Mouse (Mus musculus): ENCODE data around the gene Tbx1.

Tbx1 gene

GRCm38 (mm10) chr16:18622019-18622418 is 31.5 kb upstream of the Tbx1 start, which contains the start of gene Gp1bb:
Gene Gp1bb (minus strand): TSS chr16:18622403.
- DNase-seq, result no peak

DNA sequence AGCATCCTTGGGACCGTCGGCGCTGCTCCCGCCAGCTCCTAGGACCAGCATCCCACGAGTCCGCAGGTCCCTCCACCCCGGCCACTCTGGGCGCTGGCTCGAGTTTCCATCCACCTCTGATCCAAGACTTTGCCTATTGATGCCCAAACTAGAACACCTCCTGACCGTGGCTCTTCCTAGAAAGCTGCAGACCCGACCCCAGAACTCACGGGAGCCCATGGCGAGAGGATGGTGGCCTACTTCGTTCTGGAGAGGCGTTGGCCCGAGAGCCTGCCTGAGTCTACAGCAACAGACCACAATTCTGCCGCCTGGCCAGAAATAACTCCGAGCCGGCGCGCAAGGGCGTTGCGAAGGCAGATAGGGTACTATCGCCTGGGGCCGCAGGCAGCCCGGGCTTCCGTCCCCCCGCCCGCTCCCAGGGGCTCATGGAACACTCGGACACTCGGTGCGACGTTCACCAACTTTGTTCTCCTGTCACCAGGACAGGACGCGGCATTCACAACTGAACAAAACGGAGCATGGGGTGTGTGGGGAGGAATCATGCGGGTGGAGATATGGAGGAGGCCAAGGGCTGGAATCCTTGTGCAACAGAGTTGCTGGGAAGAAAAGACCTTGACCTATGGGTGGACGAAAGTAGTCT is 31.0 kb upstream of the Tbx1 start:
- no peak for DNase-seq

DNA sequence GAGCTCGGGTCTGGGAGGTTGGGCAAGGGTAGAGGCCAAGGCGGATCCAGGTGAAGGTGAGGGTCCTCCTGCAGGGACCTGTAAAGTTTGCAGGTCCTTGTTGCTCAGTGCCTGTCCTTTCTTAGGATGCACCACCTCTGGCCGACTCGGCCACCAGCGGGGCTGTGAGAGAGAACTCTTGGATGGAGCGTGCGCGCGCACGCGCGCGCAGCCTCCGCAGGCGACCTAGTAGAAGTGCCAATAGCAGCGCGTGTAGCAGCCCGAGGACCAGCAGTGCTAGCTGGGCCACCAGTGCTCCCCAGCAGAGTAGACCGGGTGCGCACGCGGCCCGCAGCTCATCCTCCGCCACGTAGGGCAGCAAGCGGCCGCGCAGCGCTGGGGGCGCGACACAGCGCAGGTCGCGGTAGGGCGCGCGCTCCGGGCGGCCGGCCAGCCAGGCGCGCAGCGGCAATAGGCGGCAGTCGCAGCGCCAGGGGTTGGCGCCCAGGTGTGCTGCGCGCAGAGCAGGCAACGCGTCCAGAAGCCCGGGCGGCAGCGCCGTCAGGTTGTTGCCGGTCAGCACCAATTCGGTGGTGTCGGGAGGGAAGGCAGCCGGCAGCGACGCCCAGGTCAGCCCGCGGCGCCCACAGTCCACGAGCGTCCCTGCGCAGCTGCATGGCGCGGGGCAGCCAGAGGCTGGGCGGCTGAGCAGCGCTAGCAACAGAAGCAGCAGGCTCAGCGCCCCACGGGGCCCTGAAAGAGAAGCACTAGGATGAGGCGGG is 30.3 kb upstream of the Tbx1 start:
- DNase-seq, result peak; percentile 56

DNA sequence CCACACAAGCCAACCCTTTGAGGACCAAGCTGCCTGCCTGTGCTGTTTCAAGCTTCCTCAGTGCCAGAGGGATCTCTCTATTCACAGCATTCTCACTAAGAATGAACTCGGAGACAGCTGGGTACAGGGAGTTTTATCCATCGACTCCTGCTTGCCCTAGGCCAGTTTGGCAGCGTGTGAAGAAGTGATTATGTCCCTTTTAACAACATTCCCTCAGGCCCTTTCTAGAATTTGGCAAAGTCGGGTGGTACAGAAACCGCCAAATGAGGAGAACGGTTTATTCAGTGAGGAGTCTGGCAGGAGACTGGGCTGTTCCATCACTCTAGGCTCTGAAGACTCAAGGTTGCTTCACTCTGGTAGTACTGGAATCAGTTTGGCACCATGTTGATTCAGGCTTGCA is 29.7 kb upstream of the Tbx1 start:
- DNase-seq, result no peak

DNA sequence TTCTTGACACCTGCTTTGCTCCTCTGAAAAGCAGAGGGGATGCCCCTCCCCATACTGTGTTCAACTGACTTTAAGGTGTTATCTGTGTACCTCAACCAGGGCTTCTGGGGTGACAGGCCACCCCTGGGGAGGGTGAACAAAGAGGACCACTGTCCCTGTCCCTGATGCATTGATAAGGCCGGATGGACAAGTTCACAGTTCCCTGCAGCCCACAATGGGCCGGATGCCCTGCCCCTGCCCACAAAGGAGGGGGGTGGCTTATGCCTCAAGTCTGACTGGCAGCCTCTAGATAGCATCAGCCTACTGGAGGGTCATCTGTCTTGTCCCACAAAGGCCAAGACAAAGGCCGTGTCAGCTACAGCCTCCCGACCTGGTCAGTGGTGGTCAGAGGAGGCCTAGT is 28.6 kb upstream of the Tbx1 start:
- DNase-seq, result no peak

- no peak for DNase-seq
Observed at GRCm38 (mm10) chr16:18618297-18618696, 27.8 kb upstream of the Tbx1 start.

- peak; percentile 91 for DNase-seq
Observed at GRCm38 (mm10) chr16:18617370-18618065, 27.0 kb upstream of the Tbx1 start.

DNA sequence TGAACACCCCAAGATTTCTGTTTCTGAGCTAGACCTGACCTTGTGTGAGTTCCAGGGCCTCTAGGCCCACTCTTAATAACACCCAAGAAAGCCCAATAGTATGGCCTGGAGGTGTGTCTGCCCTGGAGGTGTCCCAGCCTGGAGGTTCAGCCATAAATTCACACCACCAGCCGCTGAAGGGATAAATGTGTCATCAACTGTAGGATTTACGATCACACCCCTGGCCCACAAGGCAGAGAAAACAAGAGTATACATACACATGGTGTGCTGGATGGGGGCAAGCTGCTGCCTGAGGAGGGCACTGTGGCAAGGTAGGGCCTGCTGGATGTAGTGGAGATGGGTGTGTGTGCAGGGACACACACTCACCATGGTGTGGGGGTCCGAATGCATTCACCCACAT is 22.8 kb upstream of the Tbx1 start:
- no peak for DNase-seq

- DNase-seq, result no peak
Observed at GRCm38 (mm10) chr16:18611752-18612151, 21.3 kb upstream of the Tbx1 start.

- no peak for DNase-seq
Observed at GRCm38 (mm10) chr16:18609099-18609498, 18.6 kb upstream of the Tbx1 start.

DNA sequence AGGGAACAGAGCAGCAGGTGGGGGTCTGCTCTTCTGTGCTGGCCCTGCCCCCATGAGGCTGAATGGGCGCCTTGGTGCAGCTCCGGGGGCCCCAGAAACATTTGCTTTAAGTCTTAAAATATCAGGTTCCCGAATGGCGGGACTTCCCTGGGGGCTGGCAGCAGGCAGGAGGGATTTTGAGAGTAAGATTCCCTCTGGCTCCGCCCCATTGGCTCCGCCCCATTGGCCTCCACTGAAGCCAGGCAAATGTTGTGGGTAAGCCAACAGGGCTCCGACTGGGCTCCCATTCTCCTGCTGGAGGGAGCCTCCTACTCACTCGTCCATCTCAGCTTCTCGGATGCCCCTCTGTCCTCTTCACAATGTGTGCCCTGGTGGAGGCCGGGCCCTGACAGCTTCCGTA is 17.8 kb upstream of the Tbx1 start:
- no peak for DNase-seq

DNA sequence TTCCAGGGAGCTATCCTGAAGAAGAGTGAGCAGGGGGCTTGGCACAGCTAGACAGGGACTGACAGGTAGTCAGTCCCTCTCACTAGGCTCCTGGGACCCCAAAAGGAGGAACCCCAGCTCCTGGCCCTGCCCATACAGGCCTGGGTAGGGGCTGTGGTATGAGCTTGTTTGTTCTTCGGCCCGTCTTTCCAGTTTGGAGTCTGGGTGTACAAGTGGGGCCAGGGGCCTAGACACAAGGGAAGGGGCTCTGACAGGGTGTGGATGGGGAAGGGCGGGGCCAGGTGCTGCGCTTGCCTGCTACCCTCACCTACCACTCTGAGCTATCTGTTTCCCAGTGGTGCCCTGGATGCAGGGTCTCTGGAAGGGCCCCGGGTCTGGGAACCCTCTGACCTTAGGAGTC is 15.2 kb upstream of the Tbx1 start:
- no peak for DNase-seq

GRCm38 (mm10) chr16:18604267-18604701 is 13.8 kb upstream of the Tbx1 start:
- no peak for DNase-seq

DNA sequence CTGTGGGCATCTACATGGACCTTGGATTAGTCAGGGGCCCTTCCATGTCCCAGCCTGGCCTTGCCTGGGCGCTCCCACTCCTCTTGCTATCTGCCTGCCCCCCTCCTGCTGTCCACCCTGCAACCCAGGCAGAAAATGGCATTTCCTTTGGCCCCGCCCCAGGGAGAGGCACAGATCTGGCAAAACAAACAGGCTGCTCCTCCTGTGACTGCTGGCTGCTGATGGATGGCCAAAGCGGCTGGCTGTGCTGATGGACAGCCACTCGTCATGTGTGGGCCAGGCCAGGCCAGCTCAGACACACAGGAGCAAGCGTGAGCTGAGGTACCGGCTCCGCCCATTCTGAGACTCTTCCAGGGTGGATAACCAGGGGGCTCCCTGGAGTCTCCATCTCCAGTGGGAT is 11.0 kb upstream of the Tbx1 start:
- DNase-seq, result no peak

DNA sequence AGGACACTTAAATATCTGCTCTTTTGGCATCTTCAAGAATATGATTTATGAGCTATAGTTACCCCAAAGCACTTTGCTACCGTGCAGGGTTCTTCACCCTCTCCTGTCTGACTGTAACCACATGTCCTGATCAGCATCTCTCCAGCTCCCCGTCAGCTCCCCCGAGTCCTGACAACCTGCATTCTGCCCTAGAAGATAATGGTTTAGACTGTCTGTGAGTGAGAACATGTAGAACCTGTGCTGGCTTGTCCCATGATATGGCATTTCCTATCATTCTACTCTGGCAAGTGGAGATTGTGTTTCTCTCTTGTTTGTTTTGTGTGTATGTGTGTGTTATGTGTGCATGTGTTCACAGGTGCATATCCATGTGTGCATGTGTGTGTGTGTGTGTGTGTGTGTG is 7.5 kb upstream of the Tbx1 start:
- no peak for DNase-seq

DNA sequence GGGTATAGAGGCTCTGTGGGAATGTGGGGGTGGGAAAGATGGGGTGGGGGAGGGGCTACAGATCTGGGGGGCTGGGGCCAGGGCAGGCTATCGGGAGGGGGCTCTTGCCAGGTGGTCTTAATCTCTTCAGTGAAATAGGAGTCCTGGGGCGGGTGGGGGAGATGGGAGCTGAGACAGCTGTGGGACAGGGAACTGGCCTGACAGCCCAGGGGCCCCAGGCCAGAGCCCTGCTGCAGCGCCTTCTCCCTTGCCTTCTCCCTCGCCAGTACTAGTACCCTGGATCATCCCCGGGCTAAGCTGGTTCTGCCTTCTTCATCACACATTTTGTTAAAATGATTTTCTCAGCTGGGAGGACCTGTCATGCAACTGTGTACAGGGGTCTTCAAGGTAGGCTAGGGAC is 5.8 kb upstream of the Tbx1 start:
- no peak for DNase-seq

DNA sequence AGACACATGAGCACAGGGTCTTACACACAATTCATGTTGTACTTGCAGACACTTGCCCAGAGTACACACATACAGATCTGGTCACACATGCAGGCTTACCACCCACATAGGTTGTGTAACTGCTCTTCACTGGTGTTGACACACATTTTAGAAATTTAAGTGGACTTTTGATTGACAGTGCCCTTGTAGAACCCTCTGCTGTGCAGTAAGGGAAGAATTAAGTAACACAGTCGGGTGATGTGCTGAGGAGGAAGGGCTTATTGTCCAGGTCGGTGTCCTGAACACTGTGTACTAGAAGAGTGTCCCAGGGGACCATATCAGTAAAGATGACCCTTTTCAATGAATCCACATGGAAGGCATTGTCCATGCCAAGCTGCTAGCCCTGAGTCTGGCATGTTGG is 3.5 kb upstream of the Tbx1 start:
- no peak for DNase-seq

GRCm38 (mm10) chr16:18591047-18592018 is 862 bp upstream of the Tbx1 start:
- DNase-seq, result no peak

DNA sequence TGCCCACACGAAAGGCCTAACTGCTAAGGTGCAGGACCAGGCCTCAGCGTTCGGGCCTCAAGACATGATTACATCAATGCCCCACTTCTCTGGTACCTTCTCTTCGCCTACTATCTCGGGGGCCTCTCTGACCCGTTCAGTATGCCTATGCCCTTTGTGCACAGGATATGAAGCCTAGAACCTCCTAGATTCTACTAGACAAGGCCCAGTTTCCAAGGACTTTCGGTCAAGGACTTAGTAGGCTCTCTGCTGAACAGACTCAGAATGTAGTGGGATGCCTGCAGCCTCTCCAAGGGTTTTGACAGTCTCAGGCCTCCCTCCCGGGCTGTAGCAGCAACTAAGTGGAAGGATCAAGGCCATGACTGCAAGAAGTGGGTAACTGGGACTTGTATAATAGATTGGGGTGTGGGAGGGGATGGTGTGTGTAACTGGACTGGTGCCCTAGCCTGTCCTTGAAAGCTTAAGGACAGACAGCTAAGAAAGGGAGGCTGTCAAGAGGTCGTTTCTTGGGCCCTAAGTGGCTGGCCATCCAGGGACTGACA is 1.3 kb downstream of the Tbx1 start:
- no peak for DNase-seq

GRCm38 (mm10) chr16:18588738-18589055 is 1.8 kb downstream of the Tbx1 start:
- no peak for DNase-seq

DNA sequence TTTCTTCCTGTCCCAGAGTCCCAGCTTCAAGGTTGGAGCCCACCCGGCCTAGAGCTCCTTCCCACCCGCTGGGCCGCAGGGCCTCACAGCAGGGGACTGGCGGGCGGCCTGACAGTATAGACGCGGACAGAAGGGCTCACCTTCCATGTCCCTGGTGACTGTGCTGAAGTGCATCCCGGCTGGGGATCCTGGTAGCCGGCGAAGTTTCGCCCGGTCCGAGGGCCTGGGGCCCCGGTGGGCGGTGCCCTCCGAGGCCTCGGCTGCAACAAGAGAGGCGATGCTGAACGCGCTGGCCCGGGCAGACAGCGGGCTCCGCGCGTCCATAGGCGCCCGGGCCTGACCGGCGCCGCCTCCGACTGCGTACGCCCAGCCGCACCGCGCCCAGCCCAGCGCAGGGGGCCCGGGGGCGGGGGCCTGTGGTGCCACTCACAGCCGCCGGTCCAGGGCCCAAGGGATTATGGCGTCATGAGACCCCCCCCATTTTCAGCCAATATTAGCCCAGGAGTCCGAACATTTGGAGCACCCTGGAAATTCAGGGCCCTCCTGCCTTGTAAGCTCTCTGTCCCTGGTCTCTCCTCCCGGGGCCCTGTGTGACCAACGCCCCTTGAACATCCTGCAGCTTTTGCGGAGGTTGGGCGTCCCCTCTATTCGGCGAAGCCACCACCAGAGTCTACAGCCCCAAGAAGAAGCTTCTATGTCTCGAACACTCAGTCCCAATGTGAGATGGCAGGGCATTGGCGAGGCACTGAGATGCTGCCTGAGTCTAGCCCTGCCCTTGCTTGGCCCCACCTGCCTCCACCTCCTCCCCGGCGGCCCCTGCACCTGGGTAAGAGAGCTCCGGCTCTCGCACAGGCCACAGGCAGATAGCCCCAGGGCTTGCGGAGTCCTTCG is 2.4 kb downstream of the Tbx1 start:
- no peak for DNase-seq

All from right cerebral cortex, postnatal 14 days (tissue).